ENCODE assay signal across 19 mouse cellular contexts in the genomic region with DNA sequence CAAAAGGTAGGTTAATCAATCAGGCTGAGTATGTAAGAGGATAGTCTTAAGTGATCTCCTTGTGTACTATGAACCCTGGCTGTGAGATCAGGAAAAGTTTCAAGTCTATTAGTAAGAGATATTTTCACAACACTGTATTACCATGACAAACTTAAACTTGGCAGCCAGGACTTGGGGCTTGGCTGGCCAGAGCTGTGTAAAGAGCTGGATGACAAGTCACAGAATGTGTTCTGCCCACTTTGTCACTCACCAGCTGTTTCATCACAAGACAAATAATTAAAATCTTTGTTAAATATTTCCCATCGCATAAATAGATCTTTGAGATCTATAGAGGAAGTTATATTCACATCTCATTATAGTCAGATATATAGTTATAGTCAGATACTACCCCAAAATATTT.
DNase-seq lines count a peak whose midpoint lies in the region; ATAC-seq and TF ChIP-seq lines count a peak whose summit lies in the region.
"Had no signal": no experiment of that assay in that cellular context is flagged by ENCODE, and none has a peak within 500 bp of the region (broad histone marks: within the 10 kb centered on the region; RNA-seq: fewer than 3 reads in every experiment).

No protein-coding gene starts in this region.

- no peak overlapping the region for H3K4me3 ChIP-seq in heart, adult 2 months
- no peak overlapping the region for H3K4me3 ChIP-seq in forebrain, postnatal 0 days (ENCODE audit: low read depth, low read length)
- H3K4me3 ChIP-seq: embryonic facial prominence, embryonic 13.5 days; hindbrain, embryonic 12.5 days; megakaryocyte, embryonic 14.5 days had no signal

- no peaks in the 10 kb centered on the region for H3K27me3 ChIP-seq in heart, adult 2 months (ENCODE audit: control insufficient read depth, insufficient read depth, low read length)
- H3K27me3 ChIP-seq in forebrain, postnatal 0 days (ENCODE audit: insufficient read depth, low read length): no peaks in the 10 kb centered on the region
- H3K27me3 ChIP-seq: embryonic facial prominence, embryonic 13.5 days; hindbrain, embryonic 12.5 days; megakaryocyte, embryonic 14.5 days had no signal

- no peaks in the 10 kb centered on the region for H3K36me3 ChIP-seq in heart, adult 2 months (ENCODE audit: control insufficient read depth, insufficient read depth, low read length)
- no peaks in the 10 kb centered on the region for H3K36me3 ChIP-seq in forebrain, postnatal 0 days (ENCODE audit: insufficient read depth)
- H3K36me3 ChIP-seq: embryonic facial prominence, embryonic 13.5 days; G1E; hindbrain, embryonic 12.5 days had no signal

- TF ChIP-seq POLR2A in heart, adult 2 months (IDR thresholded peaks at IDR 0.05; ENCODE audit: insufficient read depth, low read depth, low read length): no peak

- no peak overlapping the region for H3K27ac ChIP-seq in heart, adult 2 months
- H3K27ac ChIP-seq in forebrain, postnatal 0 days (ENCODE audit: low read depth, low read length): no peak overlapping the region
- H3K27ac ChIP-seq: embryonic facial prominence, embryonic 13.5 days; hindbrain, embryonic 12.5 days had no signal

- no peak overlapping the region for H3K9ac ChIP-seq in heart, adult 2 months (ENCODE audit: low read depth, low read length)
- H3K9ac ChIP-seq in forebrain, postnatal 0 days: no peak overlapping the region
- H3K9ac ChIP-seq: embryonic facial prominence, embryonic 13.5 days; hindbrain, embryonic 12.5 days had no signal

- no peak for TF ChIP-seq EP300 in heart, adult 2 months (IDR thresholded peaks at IDR 0.05; ENCODE audit: insufficient read depth, low read depth, low read length)

- no peaks in the 10 kb centered on the region for H3K79me2 ChIP-seq in heart, adult 2 months (replicated peaks; ENCODE audit: control insufficient read depth, insufficient read depth, low read length)

- ATAC-seq in forebrain, postnatal 0 days: no peak
- ATAC-seq: forebrain, embryonic 14.5 days; inflammation-experienced regulatory T-cells, adult 6 months; midbrain, embryonic 16.5 days had no signal

- no peaks in the 10 kb centered on the region for H3K9me3 ChIP-seq in forebrain, postnatal 0 days (ENCODE audit: low read length)
- H3K9me3 ChIP-seq: embryonic facial prominence, embryonic 13.5 days; G1E; hindbrain, embryonic 12.5 days; megakaryocyte, embryonic 14.5 days had no signal

- DNase-seq in adrenal gland, postnatal 10 days: peak; percentile 3
- no peak for DNase-seq in adrenal gland, adult 8-10 months
- DNase-seq in heart, adult 2 months: peak; percentile 19 to 22
- no peak for DNase-seq in heart, postnatal 4 days
- DNase-seq in heart, postnatal 14 days: peak; percentile 11 to 44
- DNase-seq in lung, postnatal 14 days: peak; percentile 31
- DNase-seq in forebrain, postnatal 0 days: no peak
- no peak for DNase-seq in neural tube, embryonic 10.5 days (ENCODE audit: extremely low spot score, low spot score)
- DNase-seq: cerebellum, adult 9-10 months; kidney, adult 9 months; kidney, postnatal 25 days; right cerebral cortex, postnatal 25 days had no signal

- no peak for TF ChIP-seq CTCF in heart, adult 2 months (IDR thresholded peaks at IDR 0.05)
- TF ChIP-seq CTCF in forebrain, postnatal 0 days (IDR thresholded peaks at IDR 0.05; ENCODE audit: low read depth): no peak

- no peak overlapping the region for H3K4me2 ChIP-seq in forebrain, postnatal 0 days (ENCODE audit: low read depth)
- H3K4me2 ChIP-seq: embryonic facial prominence, embryonic 13.5 days; hindbrain, embryonic 12.5 days had no signal

- intact Hi-C loops in heart, adult 2 months (cut with DNase I): no loop called here
- intact Hi-C loops in heart, postnatal 14 days (cut with DNase I): no loop called here

- 57% methylated on average over 1 of the region's 1 CpGs for WGBS in heart, adult 2 months
- WGBS in forebrain, postnatal 0 days: 82% methylated on average over 1 of the region's 1 CpGs

- no peaks in the 10 kb centered on the region; the same call in 1 of the 2 replicates for H3K4me1 ChIP-seq in heart, adult 2 months (ENCODE audit: control insufficient read depth, insufficient read depth, low read length)
- no peaks in the 10 kb centered on the region for H3K4me1 ChIP-seq in forebrain, postnatal 0 days (ENCODE audit: insufficient read depth)
- H3K4me1 ChIP-seq: hindbrain, embryonic 12.5 days; megakaryocyte, embryonic 14.5 days had no signal

Comparison
In these comparisons a context has a peak if more than half of its experiments do, and no peak if none do; other contexts are left out.
1. DNase-seq: peak in adrenal gland, postnatal 10 days (single experiment), heart, adult 2 months (2 of 2), heart, postnatal 14 days (2 of 2) and lung, postnatal 14 days (single experiment); none in adrenal gland, adult 8-10 months (single experiment), heart, postnatal 4 days (single experiment), forebrain, postnatal 0 days (single experiment) and neural tube, embryonic 10.5 days (single experiment).